Mouse (Mus musculus): ENCODE results near the gene Abhd8.
"Not testable (repeated sequence)": the region's sequence is repeated elsewhere in the genome, so short reads cannot be mapped to it uniquely, and the experiment has no call there.

Gene Abhd8

GRCm38 (mm10) chr8:71461152-71461840 is 2.2 kb downstream of the Abhd8 start:
- no peak for DNase-seq (ENCODE audit: low read depth, low spot score)

GRCm38 (mm10) chr8:71460716-71461115 is 2.7 kb downstream of the Abhd8 start:
- DNase-seq (ENCODE audit: low read depth, low spot score), result no peak

- DNase-seq (ENCODE audit: low read depth, low spot score), result no peak
Observed at GRCm38 (mm10) chr8:71457659-71458270, 5.7 kb downstream of the Abhd8 start.

GRCm38 (mm10) chr8:71456906-71457305 is 6.5 kb downstream of the Abhd8 start:
- DNase-seq (ENCODE audit: low read depth, low spot score), result no peak

GRCm38 (mm10) chr8:71454668-71455067 is 8.8 kb downstream of the Abhd8 start:
- DNase-seq (ENCODE audit: low read depth, low spot score), result no peak

- DNase-seq (ENCODE audit: low read depth, low spot score), result no peak
Observed at GRCm38 (mm10) chr8:71452669-71453068, 10.8 kb downstream of the Abhd8 start.

GRCm38 (mm10) chr8:71451777-71452176 is 11.7 kb downstream of the Abhd8 start:
- DNase-seq (ENCODE audit: low read depth, low spot score), result no peak

GRCm38 (mm10) chr8:71451337-71451736 is 12.1 kb downstream of the Abhd8 start:
- no peak for DNase-seq (ENCODE audit: low read depth, low spot score)

- no peak for DNase-seq (ENCODE audit: low read depth, low spot score)
Observed at GRCm38 (mm10) chr8:71445096-71445495, 18.4 kb downstream of the Abhd8 start.

- no peak for DNase-seq (ENCODE audit: low read depth, low spot score)
Observed at GRCm38 (mm10) chr8:71441404-71441803, 22.1 kb downstream of the Abhd8 start.

- no peak for DNase-seq (ENCODE audit: low read depth, low spot score)
Observed at GRCm38 (mm10) chr8:71437041-71437440, 26.4 kb downstream of the Abhd8 start.

- DNase-seq (ENCODE audit: low read depth, low spot score), result not testable (repeated sequence)
Observed at GRCm38 (mm10) chr8:71432935-71433334, 30.5 kb downstream of the Abhd8 start.

GRCm38 (mm10) chr8:71422121-71422520 is 41.3 kb downstream of the Abhd8 start:
- no peak for DNase-seq (ENCODE audit: low read depth, low spot score)

GRCm38 (mm10) chr8:71411535-71412273 is 51.8 kb downstream of the Abhd8 start:
- DNase-seq (ENCODE audit: low read depth, low spot score), result no peak

GRCm38 (mm10) chr8:71408231-71408630 is 55.2 kb downstream of the Abhd8 start:
- no peak for DNase-seq (ENCODE audit: low read depth, low spot score)

GRCm38 (mm10) chr8:71407441-71407840 is 56.0 kb downstream of the Abhd8 start:
- no peak for DNase-seq (ENCODE audit: low read depth, low spot score)
